Mouse (Mus musculus) v-Abl transformed pro-B cells (cell line): ENCODE results near the gene Fyn.

Experiments used
- in situ Hi-C, 2 experiments: fragments of 400-800 bp; cut with MboI; formaldehyde crosslinking; loops; one replicate each; pipeline ENCODE4 v1.15.1; 2025; ENCODE audit not compliant: unreplicated experiment in 2 of 2

Gene Fyn

GRCm38 (mm10) chr10:39587973-39588746 is 219.5 kb downstream of the Fyn start:
- in situ Hi-C loops: no loop called here

GRCm38 (mm10) chr10:39589765-39590546 is 221.3 kb downstream of the Fyn start:
- in situ Hi-C loops: no loop called here

GRCm38 (mm10) chr10:39590629-39591028 is 222.0 kb downstream of the Fyn start:
- in situ Hi-C loops: no loop called here

- in situ Hi-C loops: no loop called here
Measured at GRCm38 (mm10) chr10:39592501-39592900, 223.8 kb downstream of the Fyn start.

GRCm38 (mm10) chr10:39594716-39595115 is 226.1 kb downstream of the Fyn start:
- in situ Hi-C loops: no loop called here

GRCm38 (mm10) chr10:39595862-39596261 is 227.2 kb downstream of the Fyn start:
- in situ Hi-C loops: no loop called here

- in situ Hi-C loops: no loop called here
Measured at GRCm38 (mm10) chr10:39597116-39597791, 228.6 kb downstream of the Fyn start.

- in situ Hi-C loops: no loop called here
Measured at GRCm38 (mm10) chr10:39597792-39598183, 229.1 kb downstream of the Fyn start.

- in situ Hi-C loops: no loop called here
Measured at GRCm38 (mm10) chr10:39599601-39600000, 230.9 kb downstream of the Fyn start.

GRCm38 (mm10) chr10:39600115-39600514 is 231.5 kb downstream of the Fyn start:
- in situ Hi-C loops: no loop called here

- in situ Hi-C loops: no loop called here
Measured at GRCm38 (mm10) chr10:39601068-39601467, 232.4 kb downstream of the Fyn start.

- in situ Hi-C loops: no loop called here
Measured at GRCm38 (mm10) chr10:39606434-39606833, 237.8 kb downstream of the Fyn start.

- in situ Hi-C loops: loop anchor here in 1 of 2 experiments (10.0 kb wide), 1 partner anchor 436 kb away; no protein-coding TSS in a partner anchor
Measured at GRCm38 (mm10) chr10:39611234-39611633, 242.6 kb downstream of the Fyn start.

- in situ Hi-C loops: loop anchor here in 1 of 2 experiments (10.0 kb wide), 1 partner anchor 437 kb away; no protein-coding TSS in a partner anchor
Measured at GRCm38 (mm10) chr10:39612131-39612530, 243.5 kb downstream of the Fyn start.

GRCm38 (mm10) chr10:39612633-39612988 is 244.0 kb downstream of the Fyn start, which contains the start of gene Traf3ip2:
Gene Traf3ip2 (plus strand): TSS chr10:39612934.
- in situ Hi-C loops: loop anchor here in 1 of 2 experiments (10.0 kb wide), 1 partner anchor 438 kb away; no protein-coding TSS in a partner anchor

GRCm38 (mm10) chr10:39612989-39613831 is 244.6 kb downstream of the Fyn start:
- in situ Hi-C loops: loop anchor here in 1 of 2 experiments (10.0 kb wide), 1 partner anchor 438 kb away; no protein-coding TSS in a partner anchor

GRCm38 (mm10) chr10:39613973-39614372 is 245.3 kb downstream of the Fyn start:
- in situ Hi-C loops: loop anchor here in 1 of 2 experiments (10.0 kb wide), 1 partner anchor 439 kb away; no protein-coding TSS in a partner anchor

- in situ Hi-C loops: loop anchor here in 1 of 2 experiments (10.0 kb wide), 1 partner anchor 440 kb away; no protein-coding TSS in a partner anchor
Measured at GRCm38 (mm10) chr10:39614676-39615075, 246.0 kb downstream of the Fyn start.
